Mouse (Mus musculus): ENCODE measurements at regions not wholly inside any gene's neighbourhood (a gene's known extent, or its start where the extent isn't known, plus 50 kb on each side); places are given as distances from the start of the nearest gene placed in this dataset.

- TF ChIP-seq GATA1 (IDR thresholded peaks at IDR 0.05; ENCODE audit: borderline replicate concordance, low read length): no peak
- no peak for TF ChIP-seq FLI1 (IDR thresholded peaks at IDR 0.05; ENCODE audit: low read length)
Measured at GRCm38 (mm10) chr14:31973702-31974101, 55.1 kb upstream of the Galnt15 start.
